Mouse (Mus musculus): ENCODE results near the gene Slc29a2. TPM values are rescaled to one million over a fixed set of nuclear protein-coding genes. Genes with fewer than 3 reads are reported as not detected.
"Not testable (repeated sequence)": the region's sequence is repeated elsewhere in the genome, so short reads cannot be mapped to it uniquely, and the experiment has no call there.

Gene Slc29a2
- polyA plus RNA-seq (2016; fragmentation: Nextera tagmentation; extraction: Ambion mirVana): 7.4 and 8.6 TPM in 2 replicates

DNA sequence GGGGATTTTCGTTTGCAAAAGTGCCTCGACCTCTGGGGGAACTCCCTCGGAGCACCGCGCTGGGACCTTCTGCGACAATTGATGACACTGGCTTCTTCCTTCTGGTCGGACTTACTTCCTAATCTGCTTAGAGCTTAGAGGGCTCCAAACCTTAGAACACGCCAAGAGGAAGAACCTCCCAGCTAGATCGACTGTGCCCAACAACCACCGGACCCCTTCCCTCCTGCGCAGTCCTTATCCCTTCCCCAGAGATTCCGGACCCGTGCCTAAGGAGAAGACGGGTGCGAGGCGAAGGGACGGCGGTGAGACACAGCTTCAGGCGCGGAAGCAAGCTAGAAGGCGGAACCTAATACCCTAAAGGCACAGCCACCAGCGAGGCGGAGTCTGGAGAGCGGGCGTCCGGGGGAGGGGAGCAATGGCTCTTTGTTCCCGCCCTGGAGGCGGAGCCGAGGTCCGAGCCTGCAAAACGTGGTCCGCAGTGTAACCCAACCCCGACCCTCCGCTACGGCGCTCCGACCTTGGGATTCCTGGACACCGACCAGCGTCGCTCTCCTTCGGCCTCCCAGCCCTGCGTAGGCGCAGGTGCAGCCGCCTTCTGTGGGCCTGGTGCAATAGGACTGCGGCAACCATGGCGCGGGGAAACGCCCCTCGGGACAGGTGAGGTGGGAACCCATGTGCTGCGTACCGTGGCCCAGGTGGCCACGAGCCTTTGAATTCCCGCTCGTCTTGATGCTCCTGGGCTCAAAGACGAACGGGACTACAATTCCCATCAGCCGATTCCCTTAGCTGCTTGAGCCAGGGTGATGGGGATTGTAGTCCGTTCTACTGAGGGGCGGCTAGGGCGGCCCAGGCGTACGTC is at the start of gene Slc29a2:
Gene Slc29a2, plus strand, starts transcription at position 240 of the 859 bp plus-strand sequence.
- H3K27me3 ChIP-seq (ENCODE audit: low read depth, poor library complexity, severe bottlenecking): peaks cover 6% of the 10 kb centered on the region; the same call in 1 of the 2 replicates
- peaks cover 31% of the 10 kb centered on the region for H3K36me3 ChIP-seq
- peak within 1 kb of the TSS; percentile 56 for H3K4me3 ChIP-seq
- H3K27ac ChIP-seq (replicated peaks): peak within 1 kb of the TSS; percentile 92
- peak; percentile 94 for DNase-seq (ENCODE audit: low spot score)
- under 1% methylated on average over 62 of the region's 62 CpGs for WGBS
- peaks cover 20% of the 10 kb centered on the region for H3K4me1 ChIP-seq
- no peaks in the 10 kb centered on the region for H3K9me3 ChIP-seq (replicated peaks)

DNA sequence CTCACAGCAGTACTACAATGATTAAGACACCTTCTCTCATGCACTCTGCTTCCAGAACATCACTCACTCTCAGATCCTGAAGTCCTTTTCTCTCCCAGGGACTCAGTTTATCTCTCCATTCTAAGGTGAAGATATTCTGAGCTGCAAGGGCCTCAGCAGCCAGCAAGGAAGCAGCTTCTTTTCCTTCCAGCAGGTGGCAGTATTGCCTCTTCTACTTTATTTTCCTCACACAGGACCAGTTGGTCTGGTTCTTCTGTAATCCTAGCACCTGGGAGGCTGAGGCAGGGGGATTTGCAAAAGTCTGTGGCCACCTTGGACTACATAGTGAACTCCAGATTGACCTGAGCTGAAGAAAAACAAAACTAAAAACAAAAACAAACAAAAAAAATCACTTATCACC is 41.9 kb upstream of the Slc29a2 start:
- no peaks in the 10 kb centered on the region for H3K9me3 ChIP-seq (replicated peaks)
- no peaks in the 10 kb centered on the region for H3K36me3 ChIP-seq
- H3K27ac ChIP-seq (replicated peaks): no peak overlapping the region
- H3K4me3 ChIP-seq: no peak overlapping the region
- peaks cover 41% of the 10 kb centered on the region for H3K27me3 ChIP-seq (ENCODE audit: low read depth, poor library complexity, severe bottlenecking)
- H3K4me1 ChIP-seq: no peaks in the 10 kb centered on the region
- DNase-seq (ENCODE audit: low spot score): peak; percentile 35

DNA sequence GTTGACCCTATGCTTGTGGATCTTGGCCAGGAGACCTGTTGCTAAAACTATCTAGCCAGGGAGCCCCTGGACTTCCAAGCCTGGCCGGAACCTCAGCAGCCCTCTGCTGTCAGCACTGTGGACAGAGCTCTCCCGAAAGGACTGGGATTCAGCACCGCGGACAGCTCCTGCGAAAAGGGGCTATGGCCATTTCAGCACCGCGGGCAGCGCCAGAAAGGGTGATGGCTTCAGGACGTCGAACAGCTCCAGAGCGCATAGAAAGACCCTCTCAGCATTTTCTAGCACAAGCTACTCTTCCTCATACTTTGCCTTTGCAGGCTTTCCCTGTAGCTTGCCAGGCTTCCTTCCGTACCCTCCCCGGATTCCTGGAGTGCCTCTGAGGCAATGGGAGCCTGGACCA is 34.6 kb upstream of the Slc29a2 start:
- Histone ChIP-seq H3K36me3 (no peaks in the 10 kb centered on the region), H3K4me1 (peaks cover 15% of the 10 kb centered on the region), H3K9me3 (replicated peaks) (no peaks in the 10 kb centered on the region), H3K4me3 (no peak overlapping the region; the same call in 1 of the 2 replicates), H3K27ac (replicated peaks) (no peak overlapping the region), H3K27me3 (ENCODE audit: low read depth, poor library complexity, severe bottlenecking) (peaks cover 97% of the 10 kb centered on the region)
- peak; percentile 91 for DNase-seq (ENCODE audit: low spot score)
- WGBS: 3% methylated on average over 13 of the region's 13 CpGs

DNA sequence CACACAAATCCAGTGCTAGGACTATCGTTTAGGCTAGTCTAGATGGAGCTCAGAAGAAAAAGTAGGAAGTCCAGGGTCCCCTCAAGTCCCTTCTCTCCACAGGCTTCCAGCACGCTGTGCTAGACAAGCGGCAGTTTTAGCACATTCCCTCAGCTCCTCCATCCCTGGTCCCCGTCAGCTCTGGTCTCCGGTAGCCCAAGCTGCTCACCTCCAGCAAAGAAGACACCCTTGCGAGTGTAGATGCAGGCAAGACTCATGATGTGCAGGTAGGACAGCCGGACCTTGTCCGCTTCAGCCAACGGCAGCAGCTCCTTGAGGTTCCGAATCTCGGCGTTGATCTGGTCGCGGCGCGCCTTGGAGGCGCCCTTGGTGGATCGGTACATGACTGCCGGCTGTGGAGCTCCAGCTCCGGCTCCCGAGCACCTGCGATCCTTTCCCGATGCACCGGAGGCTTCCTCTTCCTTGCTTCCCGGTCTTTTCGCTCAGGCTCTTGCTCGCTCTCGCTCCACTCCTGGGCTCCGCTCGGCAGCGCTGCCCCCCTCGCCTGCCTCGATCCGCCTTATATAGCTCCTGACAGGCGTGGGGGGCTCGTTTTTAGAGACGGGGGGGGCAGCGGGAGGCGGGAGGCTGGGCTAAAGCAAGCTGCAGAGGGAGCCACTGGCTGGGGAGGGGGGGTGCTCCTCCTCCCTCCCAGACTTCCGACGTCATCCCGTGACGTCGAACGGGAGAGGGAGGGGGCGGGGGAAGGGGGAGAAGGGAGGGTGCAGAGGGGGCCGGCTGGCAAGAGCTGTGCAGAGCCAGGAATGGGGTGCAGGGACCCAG is 34.0 kb upstream of the Slc29a2 start:
- H3K27ac ChIP-seq (replicated peaks): no peak overlapping the region
- H3K4me3 ChIP-seq: peak overlapping the region; percentile 46
- H3K4me1 ChIP-seq: peaks cover 15% of the 10 kb centered on the region
- H3K36me3 ChIP-seq: no peaks in the 10 kb centered on the region
- peaks cover 91% of the 10 kb centered on the region for H3K27me3 ChIP-seq (ENCODE audit: low read depth, poor library complexity, severe bottlenecking)
- no peak for DNase-seq (ENCODE audit: low spot score)
- WGBS: 15% methylated on average over 47 of the region's 47 CpGs
- no peaks in the 10 kb centered on the region for H3K9me3 ChIP-seq (replicated peaks)

DNA sequence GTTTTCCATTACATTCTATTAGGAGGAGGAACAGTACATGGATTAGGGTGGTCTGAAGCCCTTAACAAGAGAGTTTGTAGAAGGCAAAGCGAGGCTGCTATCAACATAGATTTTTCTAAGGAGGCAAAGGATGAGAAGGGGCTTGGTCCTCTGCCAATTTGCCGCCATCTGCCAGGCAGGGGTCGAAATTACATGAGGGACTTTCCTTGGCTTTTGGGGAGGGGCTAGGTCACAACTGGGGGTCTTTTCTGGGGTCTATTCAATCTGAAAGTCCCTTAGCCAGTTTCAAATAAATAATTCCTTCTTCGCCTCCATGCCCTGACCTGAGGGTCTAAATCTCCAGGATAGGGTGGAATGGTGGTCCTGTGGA is 33.4 kb upstream of the Slc29a2 start, which contains the start of gene Npas4:
Gene Npas4, minus strand, starts transcription at position 61 of the 370 bp plus-strand sequence.
- no peaks in the 10 kb centered on the region for H3K9me3 ChIP-seq (replicated peaks)
- 17% methylated on average over 4 of the region's 4 CpGs for WGBS
- H3K4me1 ChIP-seq: peaks cover 15% of the 10 kb centered on the region
- no peak within 1 kb of the TSS for H3K27ac ChIP-seq (replicated peaks)
- H3K36me3 ChIP-seq: no peaks in the 10 kb centered on the region
- H3K27me3 ChIP-seq (ENCODE audit: low read depth, poor library complexity, severe bottlenecking): peaks cover 85% of the 10 kb centered on the region
- no peak for DNase-seq (ENCODE audit: low spot score)
- H3K4me3 ChIP-seq: peak within 1 kb of the TSS; percentile 46

DNA sequence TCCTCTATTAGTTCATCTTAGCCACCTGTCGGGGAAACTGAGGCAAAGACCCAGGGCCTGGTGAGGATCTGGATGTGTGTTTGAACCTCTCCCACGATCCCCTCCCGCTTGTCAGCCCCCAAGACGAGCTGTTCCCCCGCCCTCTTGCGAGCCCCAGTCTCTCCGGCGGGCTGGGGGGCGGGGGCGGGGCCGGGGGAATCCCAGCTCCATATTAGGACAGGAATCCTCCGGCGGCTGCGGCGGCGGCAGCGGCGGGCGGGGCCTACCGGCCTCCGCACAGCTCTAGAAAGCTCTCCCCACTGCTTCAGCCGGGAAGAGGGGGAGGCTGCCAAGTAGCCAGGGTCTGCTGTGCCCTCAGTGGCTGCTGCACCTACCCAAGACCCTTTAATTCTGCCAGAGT is 32.9 kb upstream of the Slc29a2 start:
- H3K9me3 ChIP-seq (replicated peaks): no peaks in the 10 kb centered on the region
- no peaks in the 10 kb centered on the region for H3K36me3 ChIP-seq
- peak overlapping the region; percentile 35 for H3K4me3 ChIP-seq
- peaks cover 80% of the 10 kb centered on the region for H3K27me3 ChIP-seq (ENCODE audit: low read depth, poor library complexity, severe bottlenecking)
- no peak for DNase-seq (ENCODE audit: low spot score)
- no peak overlapping the region for H3K27ac ChIP-seq (replicated peaks)
- H3K4me1 ChIP-seq: peaks cover 15% of the 10 kb centered on the region
- 1% methylated on average over 21 of the region's 22 CpGs for WGBS

DNA sequence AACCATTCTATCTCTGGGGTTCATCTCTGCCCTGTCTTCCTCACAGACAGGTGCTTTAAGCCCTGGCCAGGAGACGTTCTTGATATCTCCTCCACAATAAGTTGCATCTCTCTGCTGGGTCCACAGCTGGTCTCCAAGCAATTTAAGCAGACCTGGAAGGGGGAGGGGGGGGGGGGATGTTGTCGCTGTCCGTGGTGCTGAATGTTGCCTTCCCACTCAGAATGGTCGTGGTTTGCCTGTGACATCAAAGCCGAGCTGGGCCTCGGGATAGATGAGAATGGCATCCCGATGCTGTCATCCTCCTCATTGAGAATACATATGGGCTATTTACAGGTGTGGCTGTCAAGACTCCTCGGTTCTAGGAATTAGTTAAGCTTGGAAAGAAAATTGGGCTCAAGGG is 31.3 kb upstream of the Slc29a2 start:
- peak; percentile 28 for DNase-seq (ENCODE audit: low spot score)
- peaks cover 69% of the 10 kb centered on the region for H3K27me3 ChIP-seq (ENCODE audit: low read depth, poor library complexity, severe bottlenecking)
- 21% methylated on average over 8 of the region's 8 CpGs for WGBS

DNA sequence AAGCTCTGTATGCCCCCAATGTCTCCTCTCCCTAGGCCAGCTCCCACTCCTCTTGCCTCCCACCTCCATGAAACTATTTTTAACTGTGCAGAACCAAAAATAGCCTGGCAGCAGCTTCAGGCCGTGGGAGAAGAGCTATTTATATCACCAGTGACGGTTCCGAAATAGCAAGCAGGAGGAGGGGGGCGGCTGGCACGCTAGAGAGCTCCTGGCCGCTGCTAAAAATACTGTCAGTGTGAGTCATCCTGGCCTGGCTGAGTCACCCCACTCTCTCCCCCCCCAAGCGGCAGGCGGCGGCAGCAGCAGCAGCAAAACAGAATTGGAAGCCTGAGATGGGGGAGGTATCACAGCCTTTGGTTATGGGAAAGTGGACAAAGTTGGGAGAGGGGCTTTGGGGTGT is 30.8 kb upstream of the Slc29a2 start:
- Histone ChIP-seq H3K27me3 (ENCODE audit: low read depth, poor library complexity, severe bottlenecking) (peaks cover 66% of the 10 kb centered on the region), H3K36me3 (no peaks in the 10 kb centered on the region)
- DNase-seq (ENCODE audit: low spot score): no peak

More for the DNA sequence above, 31.3 kb upstream of the Slc29a2 start:
- peaks cover 15% of the 10 kb centered on the region for H3K4me1 ChIP-seq
- H3K27ac ChIP-seq (replicated peaks): no peak overlapping the region
- no peaks in the 10 kb centered on the region for H3K9me3 ChIP-seq (replicated peaks)
- H3K4me3 ChIP-seq: no peak overlapping the region
- H3K36me3 ChIP-seq: no peaks in the 10 kb centered on the region

DNA sequence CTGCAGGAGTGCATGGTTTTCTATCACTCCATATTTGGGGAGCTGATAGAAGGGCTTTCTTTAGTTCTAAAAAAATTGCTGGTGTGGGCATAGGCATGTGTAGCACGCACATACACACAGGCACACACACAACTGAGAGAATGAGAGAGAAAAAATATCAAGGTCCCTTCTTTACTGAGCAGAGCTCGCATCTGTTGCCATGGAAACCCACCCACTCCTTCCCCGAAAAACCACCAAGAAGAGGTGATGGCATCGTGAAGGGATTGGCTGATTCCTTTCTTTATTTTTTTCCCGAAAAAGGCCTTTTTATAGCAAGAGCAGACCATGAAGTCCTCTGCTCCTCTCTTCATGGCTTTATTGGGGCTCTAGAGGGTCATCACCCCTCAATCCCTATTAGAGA is 29.6 kb upstream of the Slc29a2 start:
- no peak for DNase-seq (ENCODE audit: low spot score)
- WGBS: 69% methylated on average over 5 of the region's 5 CpGs
- Histone ChIP-seq H3K27ac (replicated peaks) (no peak overlapping the region), H3K27me3 (ENCODE audit: low read depth, poor library complexity, severe bottlenecking) (peaks cover 58% of the 10 kb centered on the region), H3K9me3 (replicated peaks) (no peaks in the 10 kb centered on the region), H3K4me3 (no peak overlapping the region), H3K36me3 (no peaks in the 10 kb centered on the region), H3K4me1 (peaks cover 15% of the 10 kb centered on the region)

More for the DNA sequence above, 30.8 kb upstream of the Slc29a2 start:
- WGBS: 14% methylated on average over 9 of the region's 9 CpGs
- Histone ChIP-seq H3K4me3 (no peak overlapping the region), H3K4me1 (peaks cover 15% of the 10 kb centered on the region), H3K27ac (replicated peaks) (no peak overlapping the region), H3K9me3 (replicated peaks) (no peaks in the 10 kb centered on the region)

DNA sequence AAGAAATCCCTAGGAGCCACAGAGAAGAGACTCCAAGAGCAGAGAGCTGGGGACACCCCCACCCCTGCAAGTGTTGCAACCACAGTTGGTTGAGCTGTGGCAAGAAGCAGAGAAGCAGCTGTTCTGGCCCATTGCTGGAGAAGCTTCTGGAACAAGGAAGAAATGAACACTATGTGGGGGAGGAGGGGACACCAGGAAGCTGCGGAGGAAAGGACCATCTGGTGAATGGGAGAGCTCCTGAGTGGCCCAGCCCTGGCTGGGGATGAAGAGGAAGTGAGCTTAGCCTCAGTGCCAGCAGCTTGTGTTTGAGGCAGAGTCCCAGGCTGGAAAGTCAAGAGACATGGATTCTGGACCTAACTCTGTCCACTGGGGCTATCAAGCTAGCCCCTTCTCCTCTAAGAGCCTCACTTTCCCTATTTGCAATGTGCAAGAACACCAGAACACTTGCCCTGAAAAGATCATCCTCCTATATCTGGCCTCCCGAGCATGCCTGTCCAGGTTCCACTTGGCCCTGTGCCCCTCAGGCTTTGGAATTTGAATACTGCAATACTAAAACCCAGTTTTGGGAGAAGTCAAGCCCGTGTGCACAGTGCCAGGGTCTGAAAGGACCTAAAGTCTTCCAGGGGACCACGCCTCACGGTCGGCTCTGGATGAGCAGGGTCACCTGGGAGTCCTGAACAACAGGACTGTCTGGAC is 24.1 kb upstream of the Slc29a2 start:
- DNase-seq (ENCODE audit: low spot score): no peak
- WGBS: 77% methylated on average over 6 of the region's 6 CpGs
- peaks cover 33% of the 10 kb centered on the region for H3K27me3 ChIP-seq (ENCODE audit: low read depth, poor library complexity, severe bottlenecking)
- no peak overlapping the region for H3K27ac ChIP-seq (replicated peaks)
- no peaks in the 10 kb centered on the region for H3K9me3 ChIP-seq (replicated peaks)
- H3K4me3 ChIP-seq: no peak overlapping the region
- no peaks in the 10 kb centered on the region for H3K36me3 ChIP-seq
- H3K4me1 ChIP-seq: peaks cover 10% of the 10 kb centered on the region

DNA sequence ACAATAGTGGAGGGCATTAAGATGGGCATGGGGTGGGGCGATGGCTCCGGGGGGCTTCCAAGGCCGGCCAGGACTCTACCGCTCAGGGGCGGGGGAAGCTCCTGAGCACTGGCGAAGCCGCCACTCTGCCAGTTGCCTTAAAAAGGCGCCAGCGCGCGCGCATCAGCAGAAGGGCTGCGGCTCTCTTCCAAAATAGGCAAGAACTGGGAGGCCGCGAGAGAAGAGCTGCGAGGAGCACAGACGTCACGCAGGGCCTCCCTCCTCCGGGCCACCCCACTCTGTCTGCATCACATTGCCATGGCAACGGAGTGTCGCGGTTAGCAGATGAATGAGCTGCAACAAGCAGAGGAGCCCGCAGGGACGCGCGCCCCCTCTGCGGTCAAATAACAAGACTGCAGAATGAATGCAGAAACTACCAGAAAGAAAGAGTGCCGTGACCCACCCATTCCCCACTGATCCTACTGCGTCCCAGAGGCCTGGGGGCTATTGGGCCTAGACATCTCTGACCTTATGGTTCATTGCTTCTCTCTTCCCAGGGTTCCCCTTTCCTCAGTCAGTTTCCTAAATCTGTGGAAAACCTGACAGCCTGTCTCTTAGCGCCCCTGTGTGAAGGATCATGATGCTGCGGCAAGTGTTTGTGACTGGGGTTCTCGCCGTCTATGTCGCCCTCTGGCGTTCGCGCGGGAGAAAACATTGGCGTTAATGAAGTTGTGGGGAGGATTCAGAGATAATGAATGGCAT is 21.8 kb upstream of the Slc29a2 start:
- H3K4me1 ChIP-seq: peaks cover 10% of the 10 kb centered on the region
- H3K4me3 ChIP-seq: peak overlapping the region; percentile 58
- H3K36me3 ChIP-seq: no peaks in the 10 kb centered on the region
- WGBS: under 1% methylated on average over 39 of the region's 39 CpGs
- peaks cover 33% of the 10 kb centered on the region for H3K27me3 ChIP-seq (ENCODE audit: low read depth, poor library complexity, severe bottlenecking)
- peak overlapping the region; percentile 81 for H3K27ac ChIP-seq (replicated peaks)
- peak; percentile 87 for DNase-seq (ENCODE audit: low spot score)
- H3K9me3 ChIP-seq (replicated peaks): peaks cover 7% of the 10 kb centered on the region; the same call in 1 of the 2 replicates

DNA sequence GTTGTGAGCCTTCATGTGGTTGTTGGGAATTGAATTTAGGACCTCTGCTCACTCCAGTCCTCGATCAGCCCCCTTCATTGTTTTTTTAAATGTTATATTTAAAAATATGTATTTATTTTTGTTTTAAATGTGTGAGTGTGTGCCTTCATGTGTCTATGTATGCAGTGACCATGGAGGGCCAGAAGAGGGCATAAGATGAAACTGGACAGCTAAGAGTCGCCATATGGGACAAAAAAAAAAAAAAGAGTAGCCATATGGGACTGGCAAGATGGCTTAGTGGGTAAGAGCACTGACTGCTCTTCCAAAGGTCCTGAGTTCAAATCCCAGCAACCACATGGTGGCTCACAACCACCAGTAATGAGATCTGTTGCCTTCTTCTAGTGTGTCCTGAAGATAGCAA is 20.0 kb upstream of the Slc29a2 start:
- not testable (repeated sequence) for H3K9me3 ChIP-seq (replicated peaks); H3K36me3 ChIP-seq; H3K4me3 ChIP-seq; H3K27ac ChIP-seq (replicated peaks); DNase-seq (ENCODE audit: low spot score)
- 60% methylated on average over 2 of the region's 2 CpGs for WGBS
- H3K4me1 ChIP-seq: peaks cover 10% of the 10 kb centered on the region
- H3K27me3 ChIP-seq (ENCODE audit: low read depth, poor library complexity, severe bottlenecking): peaks cover 26% of the 10 kb centered on the region
